Mouse (Mus musculus) telencephalon, adult 2 months (tissue): ENCODE measurements around the gene Maats1.

Experiments
- DNase-seq: peaks from one replicate; pipeline ENCODE4 v3.0.0-alpha.2; 2011; ENCODE audit warnings: low read depth, low spot score

The Maats1 gene

GRCm38 (mm10) chr16:38294685-38295348 is 47.1 kb downstream of the Maats1 start, which contains the start of gene Nr1i2:
Nr1i2 (minus strand) TSS chr16:38294824.
- no peak for DNase-seq

- DNase-seq, result no peak
Observed at GRCm38 (mm10) chr16:38290151-38290550, 51.8 kb downstream of the Maats1 start.

- DNase-seq, result no peak
Observed at GRCm38 (mm10) chr16:38288851-38289250, 53.1 kb downstream of the Maats1 start.

- DNase-seq, result no peak
Observed at GRCm38 (mm10) chr16:38287762-38288161, 54.2 kb downstream of the Maats1 start.

GRCm38 (mm10) chr16:38287357-38287756 is 54.6 kb downstream of the Maats1 start:
- no peak for DNase-seq

- DNase-seq, result no peak
Observed at GRCm38 (mm10) chr16:38286541-38286940, 55.4 kb downstream of the Maats1 start.

- DNase-seq, result no peak
Observed at GRCm38 (mm10) chr16:38285801-38286200, 56.1 kb downstream of the Maats1 start.

- no peak for DNase-seq
Observed at GRCm38 (mm10) chr16:38283300-38283699, 58.6 kb downstream of the Maats1 start.

GRCm38 (mm10) chr16:38282559-38283160 is 59.3 kb downstream of the Maats1 start:
- DNase-seq, result no peak

GRCm38 (mm10) chr16:38280951-38281350 is 61.0 kb downstream of the Maats1 start:
- DNase-seq, result no peak

- DNase-seq, result no peak
Observed at GRCm38 (mm10) chr16:38279794-38280193, 62.1 kb downstream of the Maats1 start.

GRCm38 (mm10) chr16:38274737-38275136 is 67.2 kb downstream of the Maats1 start:
- DNase-seq, result no peak

GRCm38 (mm10) chr16:38272483-38272882 is 69.5 kb downstream of the Maats1 start:
- DNase-seq, result no peak

- DNase-seq, result no peak
Observed at GRCm38 (mm10) chr16:38271601-38272000, 70.3 kb downstream of the Maats1 start.

GRCm38 (mm10) chr16:38255927-38256326 is 86.0 kb downstream of the Maats1 start:
- no peak for DNase-seq

- no peak for DNase-seq
Observed at GRCm38 (mm10) chr16:38255107-38255506, 86.8 kb downstream of the Maats1 start.

GRCm38 (mm10) chr16:38254001-38254400 is 87.9 kb downstream of the Maats1 start:
- DNase-seq, result no peak

GRCm38 (mm10) chr16:38250467-38250866 is 91.5 kb downstream of the Maats1 start:
- no peak for DNase-seq

GRCm38 (mm10) chr16:38248331-38248961 is 93.5 kb downstream of the Maats1 start:
- DNase-seq, result no peak
